Comparison of ENCODE assay signal across 10 mouse cellular contexts in genomic region chr1:21074231-21074630, GRCm38 (mm10). TPM values are rescaled to one million over a fixed set of nuclear protein-coding genes. Genes with fewer than 3 reads are reported as not detected.
A peak's percentile ranks its signal among the peaks of the same experiment; 100 is the strongest.
DNase-seq lines count a peak whose midpoint lies in the region; ATAC-seq lines count a peak whose summit lies in the region.
"Had no signal": no experiment of that assay in that cellular context is flagged by ENCODE, and none has a peak within 500 bp of the region (broad histone marks: within the 10 kb centered on the region; RNA-seq: fewer than 3 reads in every experiment).

No protein-coding gene starts in this region.

- H3K27ac ChIP-seq in embryonic facial prominence, embryonic 13.5 days: peak overlapping the region; percentile 66; the same call in 1 of the 2 replicates
- 0 out of 2 replicates have a peak overlapping the region, but pooled peaks have one; percentile 17 for H3K27ac ChIP-seq in hindbrain, embryonic 11.5 days (ENCODE audit: low read depth, low read length)
- H3K27ac ChIP-seq in midbrain, embryonic 12.5 days (replicated peaks): peak overlapping the region; percentile 68

- DNase-seq in left cerebral cortex, postnatal 10 days (ENCODE audit: extremely low spot score in 1 of 2, low spot score in 2 of 2): peak; percentile 22 to 50
- no peak for DNase-seq in left cerebral cortex, adult 8-10 months (ENCODE audit: low spot score in 2 of 2)
- peak; percentile 47 for DNase-seq in hindbrain, embryonic 11.5 days (ENCODE audit: low spot score)
- DNase-seq in left cerebral cortex, adult 9 months (ENCODE audit: low spot score in 2 of 2): no peak
- DNase-seq in right cerebral cortex, postnatal 25 days: no peak
- DNase-seq in right cerebral cortex, adult 2 months (ENCODE audit: low spot score in 2 of 2): no peak
- DNase-seq: cerebellum, adult 9-10 months had no signal

- H3K4me3 ChIP-seq in embryonic facial prominence, embryonic 13.5 days: no peak overlapping the region
- H3K4me3 ChIP-seq in hindbrain, embryonic 11.5 days (ENCODE audit: low read depth, low read length): no peak overlapping the region
- H3K4me3 ChIP-seq in midbrain, embryonic 12.5 days: no peak overlapping the region
- H3K4me3 ChIP-seq: myocyte had no signal

- 0 out of 2 replicates have a peak overlapping the region, but pooled peaks have one; percentile 16 for H3K9ac ChIP-seq in embryonic facial prominence, embryonic 13.5 days
- no peak overlapping the region for H3K9ac ChIP-seq in hindbrain, embryonic 11.5 days (ENCODE audit: low read depth, low read length)
- H3K9ac ChIP-seq in midbrain, embryonic 12.5 days (replicated peaks): no peak overlapping the region

- H3K9me3 ChIP-seq in embryonic facial prominence, embryonic 13.5 days: no peaks in the 10 kb centered on the region
- no peaks in the 10 kb centered on the region for H3K9me3 ChIP-seq in hindbrain, embryonic 11.5 days (ENCODE audit: control insufficient read depth, low read length)
- H3K9me3 ChIP-seq in midbrain, embryonic 12.5 days: no peaks in the 10 kb centered on the region

- no peaks in the 10 kb centered on the region for H3K27me3 ChIP-seq in embryonic facial prominence, embryonic 13.5 days
- H3K27me3 ChIP-seq in hindbrain, embryonic 11.5 days (ENCODE audit: control insufficient read depth, insufficient read depth, low read length): no peaks in the 10 kb centered on the region
- H3K27me3 ChIP-seq in midbrain, embryonic 12.5 days: peaks cover 13% of the 10 kb centered on the region; the same call in 1 of the 2 replicates

- H3K4me2 ChIP-seq in embryonic facial prominence, embryonic 13.5 days: no peak overlapping the region
- no peak overlapping the region for H3K4me2 ChIP-seq in hindbrain, embryonic 11.5 days (replicated peaks; ENCODE audit: low read depth, low read length)
- H3K4me2 ChIP-seq in midbrain, embryonic 12.5 days (replicated peaks): peak overlapping the region; percentile 34

- no peak for ATAC-seq in embryonic facial prominence, embryonic 13.5 days (ENCODE audit: insufficient number of reproducible peaks, insufficient read depth, low FRiP score, low TSS enrichment, low read depth)
- peak; percentile 13; the same call in 1 of the 2 replicates for ATAC-seq in hindbrain, embryonic 11.5 days (ENCODE audit: low FRiP score)
- ATAC-seq in midbrain, embryonic 12.5 days (ENCODE audit: low FRiP score, low read depth): peak; percentile 11; the same call in 1 of the 2 replicates

- WGBS in embryonic facial prominence, embryonic 13.5 days: 57% methylated on average over 5 of the region's 5 CpGs
- 44% methylated on average over 5 of the region's 5 CpGs for WGBS in hindbrain, embryonic 11.5 days
- 16% methylated on average over 5 of the region's 5 CpGs for WGBS in midbrain, embryonic 12.5 days

- 0 out of 2 replicates have a peak, but pooled peaks cover 12% of the 10 kb centered on the region for H3K36me3 ChIP-seq in embryonic facial prominence, embryonic 13.5 days
- no peaks in the 10 kb centered on the region for H3K36me3 ChIP-seq in hindbrain, embryonic 11.5 days (ENCODE audit: control insufficient read depth, insufficient read depth, low read length)
- no peaks in the 10 kb centered on the region for H3K36me3 ChIP-seq in midbrain, embryonic 12.5 days

- H3K4me1 ChIP-seq in embryonic facial prominence, embryonic 13.5 days: peaks cover 61% of the 10 kb centered on the region
- H3K4me1 ChIP-seq in hindbrain, embryonic 11.5 days (replicated peaks; ENCODE audit: control insufficient read depth, insufficient read depth, low read length): peaks cover 8% of the 10 kb centered on the region
- H3K4me1 ChIP-seq in midbrain, embryonic 12.5 days: peaks cover 52% of the 10 kb centered on the region

- intact Hi-C loops in left cerebral cortex, postnatal 10 days (cut with DNase I): loop anchor here (5.0 kb wide), 1 partner anchor 122 kb away; the partner anchor contains the start of gene Efhc1

RNA-seq across cellular contexts. Expression of gene Tram2, which starts 4.8 kb away (rescaled TPM):
- total RNA-seq in left cerebral cortex, postnatal 10 days (2021): 1 to 10 TPM; 2.5 to 2.9 TPM
- total RNA-seq in left cerebral cortex, adult 8-10 months (2022): 1 to 10 TPM; 1.3 to 2.1 (median 1.4) TPM
- 9.1 and 11.2 TPM in 2 replicates for polyA plus RNA-seq in embryonic facial prominence, embryonic 13.5 days (2015; fragmentation: Nextera tagmentation; extraction: Ambion mirVana)
- 6.2 and 6.6 TPM in 2 replicates for polyA plus RNA-seq in hindbrain, embryonic 11.5 days (2014; fragmentation: Nextera tagmentation; extraction: Ambion mirVana)
- 3.5 and 4.0 TPM in 2 replicates for polyA plus RNA-seq in midbrain, embryonic 12.5 days (2016; fragmentation: Nextera tagmentation; extraction: Ambion mirVana)

Comparison
In these comparisons a context has a peak if more than half of its experiments do, and no peak if none do; other contexts are left out.
1. DNase-seq: peak in left cerebral cortex, postnatal 10 days (2 of 2) and hindbrain, embryonic 11.5 days (single experiment); none in left cerebral cortex, adult 8-10 months (0 of 2), left cerebral cortex, adult 9 months (0 of 2), right cerebral cortex, postnatal 25 days (single experiment) and right cerebral cortex, adult 2 months (0 of 2).
2. H3K27ac ChIP-seq: peak in every context shown above with its lines; median percentile 68 in midbrain, embryonic 12.5 days; 66 in embryonic facial prominence, embryonic 13.5 days; 17 in hindbrain, embryonic 11.5 days.